Mouse (Mus musculus) B cell, adult 62 days (primary cell): Measurements from ENCODE around the gene Syk. TPM values are rescaled to one million over a fixed set of nuclear protein-coding genes. Genes with fewer than 3 reads are reported as not detected.

Source experiments
- total RNA-seq: library from RNA; stranded (reverse); gene quantifications from 4 replicates; pipeline ENCODE4 v1.2.4, GENCODE M21; 2023

Syk gene
- total RNA-seq, result 900 to 935 TPM (median 917 TPM) in 4 replicates

DNA sequence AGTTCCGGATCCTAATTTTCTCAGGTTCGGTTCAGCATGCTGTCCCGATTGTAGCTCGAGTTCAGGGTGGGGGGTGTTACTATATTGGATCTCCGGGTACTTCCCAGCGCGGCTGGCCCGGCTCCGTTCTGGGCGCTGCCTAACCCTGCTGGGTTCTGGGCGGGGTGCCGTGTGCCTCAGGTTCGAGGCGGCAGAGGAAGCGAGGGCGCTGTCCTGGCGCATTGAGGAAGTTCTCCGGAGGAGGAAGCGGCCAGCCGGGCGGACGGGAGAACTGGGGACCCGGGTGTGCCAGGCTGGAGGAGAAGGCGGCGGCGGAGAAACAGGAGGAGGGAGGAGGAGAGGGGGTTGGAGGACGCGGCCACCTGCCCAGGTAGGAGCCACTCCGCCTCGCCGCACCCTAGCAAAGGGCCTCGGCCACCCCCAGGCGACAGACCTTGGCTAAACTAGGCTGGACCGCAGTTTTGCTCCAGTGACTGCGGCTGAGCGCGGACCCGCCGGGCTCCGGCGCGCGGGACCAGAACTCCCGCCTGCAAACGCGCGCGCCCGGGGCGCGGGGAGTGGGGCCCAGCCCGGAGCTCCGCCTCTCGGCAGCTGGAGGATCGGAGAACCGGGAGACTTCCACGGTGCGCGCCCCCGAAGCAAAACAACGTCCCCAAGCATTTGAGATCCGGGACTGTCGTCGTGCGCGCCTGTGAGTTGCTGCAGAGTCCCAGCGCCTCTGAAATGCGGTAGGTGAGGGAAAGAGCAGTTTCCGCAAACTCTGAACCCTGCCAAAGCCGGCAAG, at the start of gene Syk:
Gene Syk (plus strand): TSS at position 296 of the 784 bp plus-strand sequence.

Other genes with a start within 250 kb of the Syk start
- gene Diras2, start 51.9 kb upstream of the Syk start, total RNA-seq, result 1.7 to 2.5 TPM (median 2.3 TPM) in 4 replicates